Mouse (Mus musculus): ENCODE data around the gene Gsdma.
A peak's percentile ranks its signal among the peaks of the same experiment; 100 is the strongest.
"Not testable (repeated sequence)": the region's sequence is repeated elsewhere in the genome, so short reads cannot be mapped to it uniquely, and the experiment has no call there.

Gsdma gene

GRCm38 (mm10) chr11:98708282-98708956 lies 44.3 kb downstream of the Gsdma start:
- DNase-seq (ENCODE audit: inconsistent age in 2 of 2, low spot score in 1 of 2), result peak in 1 of 2 experiments; percentile 52

- peak in 1 of 2 experiments; percentile 36 for DNase-seq (ENCODE audit: inconsistent age in 2 of 2, low spot score in 1 of 2)
Observed at GRCm38 (mm10) chr11:98709001-98709741, 45.0 kb downstream of the Gsdma start.

- peak; percentile 75 to 92 for DNase-seq (ENCODE audit: inconsistent age in 2 of 2, low spot score in 1 of 2)
Observed at GRCm38 (mm10) chr11:98710416-98711045, 46.4 kb downstream of the Gsdma start.

- DNase-seq (ENCODE audit: inconsistent age in 2 of 2, low spot score in 1 of 2), result no peak
Observed at GRCm38 (mm10) chr11:98711046-98711434, 46.9 kb downstream of the Gsdma start.

GRCm38 (mm10) chr11:98712009-98712408 lies 47.9 kb downstream of the Gsdma start:
- not testable (repeated sequence) for DNase-seq (ENCODE audit: inconsistent age in 2 of 2, low spot score in 1 of 2)

GRCm38 (mm10) chr11:98713703-98714102 lies 49.6 kb downstream of the Gsdma start:
- no peak for DNase-seq (ENCODE audit: inconsistent age in 2 of 2, low spot score in 1 of 2)

- no peak for DNase-seq (ENCODE audit: inconsistent age in 2 of 2, low spot score in 1 of 2)
Observed at GRCm38 (mm10) chr11:98715946-98716345, 51.8 kb downstream of the Gsdma start.

- peak; percentile 80 to 92 for DNase-seq (ENCODE audit: inconsistent age in 2 of 2, low spot score in 1 of 2)
Observed at GRCm38 (mm10) chr11:98717904-98718303, 53.8 kb downstream of the Gsdma start.

- no peak for DNase-seq (ENCODE audit: inconsistent age in 2 of 2, low spot score in 1 of 2)
Observed at GRCm38 (mm10) chr11:98720756-98721155, 56.6 kb downstream of the Gsdma start.

GRCm38 (mm10) chr11:98721458-98722226 lies 57.5 kb downstream of the Gsdma start:
- peak; percentile 55 to 79 for DNase-seq (ENCODE audit: inconsistent age in 2 of 2, low spot score in 1 of 2)

GRCm38 (mm10) chr11:98723098-98723497 lies 58.9 kb downstream of the Gsdma start:
- DNase-seq (ENCODE audit: inconsistent age in 2 of 2, low spot score in 1 of 2), result no peak

- no peak for DNase-seq (ENCODE audit: inconsistent age in 2 of 2, low spot score in 1 of 2)
Observed at GRCm38 (mm10) chr11:98725926-98726506, 61.9 kb downstream of the Gsdma start.
